Mouse (Mus musculus): ENCODE measurements at regions not wholly inside any gene's neighbourhood (a gene's known extent, or its start where the extent isn't known, plus 50 kb on each side); places are given as distances from the start of the nearest gene placed in this dataset.

DNA sequence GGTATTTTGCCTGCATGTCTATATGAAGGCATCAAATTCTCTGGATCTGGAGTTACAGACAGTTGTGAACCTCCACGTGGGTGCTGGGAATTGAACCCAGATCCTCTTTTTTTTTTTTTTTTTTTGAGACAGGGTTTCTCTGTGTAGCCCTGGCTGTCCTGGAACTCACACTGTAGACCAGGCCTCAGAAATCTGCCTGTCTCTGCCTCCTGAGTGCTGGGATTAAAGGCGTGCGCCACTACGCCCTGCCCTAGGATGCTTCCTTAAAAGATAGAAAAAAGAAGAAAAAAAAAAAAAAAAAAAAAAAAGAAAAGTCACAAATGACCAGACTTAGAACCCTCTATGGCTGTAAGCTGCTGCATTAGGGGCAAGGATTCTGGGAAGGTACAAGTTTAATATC lies 111.6 kb downstream of the Sox2 start:
- DNase-seq (ENCODE audit: low spot score), result no peak

DNA sequence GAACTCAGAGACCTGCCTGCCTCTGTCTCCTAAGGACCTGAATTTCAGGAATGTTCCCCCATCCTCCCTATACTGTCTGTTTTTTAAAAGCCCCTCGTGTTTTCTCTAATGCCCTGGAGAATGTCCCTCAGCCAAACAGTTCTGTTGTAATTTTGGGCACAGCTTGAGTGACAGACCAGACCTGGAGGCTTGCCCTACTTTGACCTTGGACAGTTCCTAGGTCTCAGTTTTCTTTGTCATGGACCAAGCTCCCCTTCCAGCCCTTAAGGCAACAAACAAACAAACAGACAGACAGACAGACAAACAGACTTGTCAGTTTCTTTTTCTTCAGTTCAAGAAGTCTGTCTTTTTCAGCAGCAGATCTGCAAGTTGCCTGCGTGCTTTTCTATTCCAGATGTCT lies 114.4 kb downstream of the Sox2 start:
- no peak for DNase-seq (ENCODE audit: low spot score)

DNA sequence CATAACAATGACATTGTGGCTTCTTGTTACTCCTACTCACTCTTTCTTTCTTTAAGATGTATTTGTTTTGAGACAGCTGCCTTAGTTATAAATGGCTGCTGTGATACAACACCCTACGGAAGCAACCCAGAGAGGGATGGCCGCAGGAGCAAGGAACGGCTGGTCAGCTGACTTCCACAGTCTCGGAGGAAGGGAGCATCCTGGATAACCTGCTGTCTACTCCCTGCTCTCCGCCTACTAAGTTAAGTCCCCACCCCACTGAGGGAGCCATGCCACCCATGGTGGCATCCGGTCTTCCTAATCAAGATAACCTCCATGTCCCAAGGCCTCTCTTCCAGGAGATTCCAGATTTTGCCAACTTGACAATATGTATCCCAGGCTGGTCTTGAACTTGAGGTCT lies 114.9 kb downstream of the Sox2 start:
- DNase-seq (ENCODE audit: low spot score), result no peak

DNA sequence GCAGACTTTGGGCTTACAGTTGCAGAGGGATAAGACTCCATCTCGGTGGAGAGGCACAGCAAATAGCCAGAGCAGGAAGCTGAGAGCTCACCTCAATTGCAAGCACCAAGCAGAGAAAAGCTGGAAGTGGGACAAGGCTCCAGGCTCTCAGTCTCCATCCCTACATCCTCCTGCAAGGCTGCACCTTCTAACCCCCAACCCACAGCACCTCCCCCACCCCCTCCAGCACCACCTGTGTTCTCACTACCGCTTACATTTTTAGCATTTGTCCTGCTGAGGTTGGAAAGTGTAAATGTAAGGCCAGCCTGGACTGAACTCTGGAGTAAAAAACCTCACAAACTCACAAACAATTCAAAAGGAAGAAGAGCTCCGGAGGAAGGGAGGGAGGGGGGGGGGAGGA lies 119.6 kb downstream of the Sox2 start:
- DNase-seq (ENCODE audit: low spot score), result no peak

DNA sequence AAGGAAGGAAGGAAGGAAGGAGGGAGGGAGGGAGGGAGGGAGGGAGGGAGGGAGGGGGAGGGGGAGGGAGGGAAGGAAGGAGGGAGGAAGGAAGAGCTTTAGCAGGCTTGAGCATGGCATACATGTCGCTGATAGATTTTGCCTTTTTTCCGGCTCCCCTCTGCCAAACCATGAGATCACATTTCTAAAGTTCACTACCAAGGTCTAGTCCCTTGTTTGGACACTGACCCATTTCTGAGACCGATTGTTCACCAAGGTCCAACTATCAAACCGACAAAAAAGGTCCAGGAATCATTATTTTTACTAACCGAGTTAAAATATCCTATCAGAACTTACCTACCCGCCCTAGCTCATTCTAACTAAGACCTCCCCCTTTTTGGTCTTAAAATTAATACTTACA lies 120.1 kb downstream of the Sox2 start:
- no peak for DNase-seq (ENCODE audit: low spot score)

DNA sequence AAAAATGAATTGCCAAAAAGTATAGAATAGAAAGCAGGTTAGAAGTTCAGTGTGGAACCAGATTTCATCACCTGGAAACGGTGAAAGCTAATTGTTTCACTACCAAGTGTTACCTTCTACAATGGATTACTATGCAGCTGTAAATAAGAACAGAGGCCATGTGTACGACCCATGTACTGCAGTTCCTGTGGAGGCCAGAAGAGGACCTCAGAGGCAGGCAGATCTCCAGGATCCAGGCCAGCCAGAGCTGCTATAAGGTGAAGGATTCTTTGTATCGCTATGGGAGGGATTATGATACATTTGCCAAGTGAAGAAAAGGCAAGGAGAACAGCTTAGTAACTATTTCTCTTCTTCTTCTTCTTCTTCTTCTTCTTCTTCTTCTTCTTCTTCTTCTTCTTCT lies 121.8 kb downstream of the Sox2 start:
- DNase-seq (ENCODE audit: low spot score), result no peak

DNA sequence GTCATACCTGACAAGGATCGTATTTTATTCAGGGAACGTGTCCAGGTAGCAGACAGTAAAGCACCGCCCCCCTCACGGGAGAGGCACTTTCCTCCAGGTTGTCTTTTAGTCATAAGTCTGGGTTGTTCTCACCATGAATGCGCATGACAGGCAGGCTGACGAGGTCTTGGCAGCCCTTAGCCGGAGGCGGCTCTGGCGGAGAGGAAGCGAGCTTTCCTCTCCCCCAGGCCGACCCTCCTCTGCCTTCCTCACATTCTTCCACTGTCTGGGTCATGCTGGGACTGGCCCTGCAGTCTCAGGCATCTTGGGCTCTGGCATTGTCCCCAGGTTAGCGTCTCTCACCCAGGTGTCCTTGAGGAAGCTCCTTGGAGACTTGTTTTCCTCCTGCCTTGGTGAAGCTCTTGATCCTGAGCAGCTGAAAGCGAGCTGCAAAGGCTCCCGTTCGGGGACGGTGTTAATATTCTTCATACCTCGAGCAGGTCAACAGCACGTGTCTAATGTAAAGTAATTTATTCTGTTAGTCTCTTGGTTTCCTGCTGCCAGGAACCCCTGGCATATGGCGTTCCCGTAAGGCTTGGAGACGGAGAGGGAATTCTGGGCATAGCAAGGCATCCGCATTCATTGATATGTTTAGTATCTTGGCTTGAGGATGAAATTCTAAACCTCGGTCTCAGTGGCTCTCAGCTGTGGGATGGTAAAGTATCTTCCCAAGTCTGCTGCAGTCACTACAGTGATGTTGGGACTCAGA lies 123.6 kb downstream of the Sox2 start:
- no peak for DNase-seq (ENCODE audit: low spot score)

DNA sequence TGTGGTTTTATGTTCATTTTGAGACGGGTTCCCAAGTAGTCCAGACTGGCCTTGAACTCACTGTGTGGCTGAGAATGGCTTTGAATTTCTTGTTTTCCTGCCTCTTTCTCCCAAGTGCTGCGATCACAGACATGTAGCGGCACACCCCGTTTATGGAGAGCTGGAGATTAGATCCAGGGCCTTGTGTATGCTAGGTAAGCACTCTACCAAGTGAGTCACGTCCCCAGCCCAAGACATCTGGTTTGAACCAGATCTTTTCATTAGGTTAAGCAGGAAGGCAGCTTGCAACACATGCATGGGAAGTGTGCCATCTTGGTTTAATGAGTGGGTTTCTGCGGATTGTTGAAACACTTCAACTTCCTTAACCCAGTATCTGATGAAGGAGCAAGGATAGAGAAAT lies 131.6 kb downstream of the Sox2 start:
- no peak for DNase-seq (ENCODE audit: low spot score)

DNA sequence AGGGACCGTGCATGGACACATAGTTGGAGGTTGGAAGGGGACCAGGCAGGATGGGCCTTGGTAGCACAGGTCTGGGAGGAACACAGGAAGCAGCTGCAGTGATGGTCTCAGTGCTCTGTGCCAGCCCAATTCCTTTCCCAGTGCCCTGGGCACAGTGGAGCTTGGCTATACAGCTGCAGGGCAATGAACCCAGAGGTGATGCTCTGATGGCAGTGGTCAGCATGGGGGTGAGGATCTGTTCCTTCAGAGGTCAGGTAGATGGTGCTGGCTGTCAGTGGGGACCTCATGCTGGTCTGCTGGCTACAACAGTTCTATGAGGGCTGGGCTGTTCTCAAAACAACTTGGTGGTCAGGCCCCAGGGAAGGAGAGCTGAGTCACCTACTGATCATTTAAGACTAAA lies 133.2 kb downstream of the Sox2 start:
- no peak for DNase-seq (ENCODE audit: low spot score)

DNA sequence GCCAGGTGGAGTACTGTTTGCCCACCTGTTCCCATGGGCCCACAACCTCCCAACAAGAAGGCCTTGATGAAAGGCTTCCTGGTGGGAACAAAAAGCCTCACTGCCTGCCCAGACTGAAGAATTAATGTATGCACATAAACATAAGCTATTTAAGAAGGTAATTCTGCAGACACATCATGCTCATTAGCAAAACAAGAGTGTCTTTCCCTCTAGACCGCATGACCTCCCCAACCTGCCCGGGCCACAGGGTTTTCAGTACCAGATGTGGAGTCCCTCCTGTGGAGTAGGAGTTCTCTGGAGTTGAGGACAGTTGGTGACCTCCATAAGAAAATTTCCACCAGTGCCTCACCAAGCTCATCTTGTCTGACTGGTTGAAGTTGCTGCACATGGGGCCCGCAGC lies 137.0 kb downstream of the Sox2 start:
- DNase-seq (ENCODE audit: low spot score), result no peak

DNA sequence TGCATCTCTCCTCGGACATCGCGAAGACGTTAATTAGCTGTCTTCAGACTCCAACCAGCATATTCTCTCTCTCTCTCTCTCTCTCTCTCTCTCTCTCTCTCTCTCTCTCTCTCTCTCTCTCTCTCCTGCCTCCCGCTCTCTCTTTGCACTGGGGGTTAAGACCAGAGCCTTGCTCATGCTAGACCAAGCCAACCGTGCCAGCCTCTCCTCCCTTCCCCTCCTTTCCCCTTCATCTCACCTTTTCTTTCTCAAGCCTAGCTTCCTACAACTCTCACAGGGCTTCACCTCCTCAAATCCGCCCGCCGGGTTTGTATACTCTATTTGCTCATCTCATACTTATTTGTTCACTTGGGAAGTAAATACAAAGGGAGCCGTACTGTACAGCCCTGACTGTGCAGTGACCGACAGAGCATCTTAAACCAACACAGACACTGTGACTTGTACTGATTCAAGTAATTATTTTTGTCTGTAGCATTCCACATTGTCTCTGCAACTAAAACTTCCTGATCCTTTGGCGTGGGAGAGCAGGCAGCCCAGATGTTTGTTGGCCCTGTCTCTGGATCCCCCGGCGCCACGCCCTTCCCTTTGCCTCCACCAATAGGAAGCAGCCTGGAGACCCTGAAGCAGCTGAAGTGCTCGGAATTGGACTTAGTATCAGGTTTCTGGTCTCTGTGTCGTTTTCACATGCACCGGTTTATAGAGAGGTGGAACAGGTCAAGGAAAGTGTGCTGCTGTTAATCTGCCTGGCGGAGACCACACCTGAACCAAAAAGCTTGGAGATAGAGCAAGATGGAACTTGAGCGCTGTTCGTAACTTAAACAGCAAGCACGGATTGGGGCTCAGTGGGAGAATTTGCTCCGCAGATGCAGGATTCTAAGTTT lies 145.1 kb downstream of the Sox2 start:
- DNase-seq (ENCODE audit: low spot score), result no peak

DNA sequence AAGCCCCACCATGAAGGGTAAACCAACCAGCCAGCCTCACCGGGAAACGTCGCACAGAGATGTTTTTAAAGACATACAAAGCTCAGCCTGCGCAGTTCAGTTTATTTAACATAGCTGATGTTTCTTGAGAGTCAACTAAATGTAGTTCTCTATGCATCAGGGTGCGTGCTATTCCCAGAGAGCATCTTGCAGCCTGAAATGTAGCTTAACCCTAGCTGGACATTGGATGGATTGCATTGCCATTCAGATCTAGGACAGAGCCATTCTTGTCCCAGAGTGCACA lies 145.7 kb downstream of the Sox2 start:
- DNase-seq (ENCODE audit: low spot score), result no peak

DNA sequence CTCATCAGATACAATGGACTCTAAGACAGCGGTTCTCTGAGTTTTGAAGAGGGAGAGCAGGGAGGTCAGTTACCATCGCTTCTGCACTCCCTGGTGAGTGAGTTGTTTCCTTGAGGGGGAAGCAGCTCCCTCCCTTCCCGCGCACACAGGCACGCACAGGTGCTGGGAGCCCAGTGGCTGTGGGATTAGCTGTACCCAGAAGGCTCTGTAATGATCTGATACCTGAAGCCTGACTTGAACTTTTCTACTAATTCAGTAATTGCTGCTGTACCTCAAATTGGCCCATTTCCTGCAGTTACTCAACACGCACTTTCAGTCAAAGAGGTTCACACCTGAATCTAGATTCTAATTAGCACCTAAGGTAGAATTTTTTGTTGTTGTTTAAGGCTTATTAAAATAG lies 158.6 kb downstream of the Sox2 start:
- no peak for DNase-seq (ENCODE audit: low spot score)

DNA sequence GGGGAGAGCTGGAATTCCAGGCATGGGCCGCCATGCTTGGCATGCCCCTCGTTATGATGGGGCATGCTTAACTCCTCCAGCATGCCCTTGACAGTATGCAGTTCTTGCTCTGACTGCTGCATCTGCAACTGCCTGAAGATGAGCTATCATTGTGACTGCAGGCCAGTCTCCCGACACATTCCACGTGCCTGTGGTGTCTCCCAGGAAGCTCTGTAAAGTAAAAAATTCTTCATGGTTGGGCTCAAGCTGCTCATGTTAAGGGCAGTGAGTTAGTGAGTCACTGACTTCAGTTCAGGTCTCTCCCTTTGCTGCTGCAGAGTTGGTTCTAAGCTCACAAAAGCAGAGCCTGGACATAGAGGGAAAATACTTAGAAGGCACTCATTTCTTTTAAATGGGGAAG lies 161.5 kb downstream of the Sox2 start:
- DNase-seq (ENCODE audit: low spot score), result no peak

DNA sequence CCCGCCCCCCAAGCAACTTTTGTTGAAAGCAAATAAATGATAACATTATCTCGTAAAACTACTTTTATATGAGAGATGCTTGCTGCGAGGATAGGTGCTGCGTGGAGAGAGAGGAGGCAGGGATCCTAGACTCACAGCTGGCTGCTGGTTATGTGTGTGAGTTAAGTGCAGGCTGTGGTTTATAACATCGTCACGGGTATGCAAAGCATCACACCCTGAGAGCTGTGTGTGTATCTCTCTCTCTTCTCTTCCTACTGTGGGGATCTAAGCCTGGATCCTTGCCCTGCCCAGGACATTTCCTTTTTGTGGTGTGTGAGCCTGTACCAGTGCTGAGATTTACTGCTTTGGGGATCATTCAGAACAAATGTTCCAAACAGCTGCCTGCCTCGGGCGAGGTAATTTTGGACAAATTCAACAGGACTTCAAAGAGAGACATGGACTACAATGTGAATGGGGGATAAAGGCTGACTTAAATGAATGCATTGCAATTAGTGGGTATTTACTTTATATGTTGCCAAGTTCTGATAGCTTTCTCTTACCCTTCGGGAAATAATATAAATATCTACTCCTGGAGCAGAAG lies 162.9 kb downstream of the Sox2 start:
- no peak for DNase-seq (ENCODE audit: low spot score)

DNA sequence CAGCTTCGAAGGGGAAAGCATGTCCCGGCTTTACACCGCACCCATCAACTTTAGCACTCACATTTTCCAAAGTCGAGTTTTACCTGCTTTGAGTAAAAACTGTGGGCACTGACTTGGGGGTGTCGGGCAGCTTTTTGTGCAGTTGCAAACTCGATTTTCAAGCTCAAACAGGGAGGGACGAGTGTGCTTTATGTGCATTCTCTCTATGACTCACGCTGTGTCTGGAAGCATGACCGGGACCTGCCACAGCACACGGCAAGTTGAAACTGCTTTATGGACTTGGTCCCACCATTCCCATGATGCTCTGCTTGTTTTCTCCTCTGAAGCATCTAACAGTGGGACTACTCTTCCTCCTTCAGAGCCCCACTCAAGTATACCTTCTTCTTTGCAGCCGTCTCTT lies 174.8 kb downstream of the Sox2 start:
- DNase-seq (ENCODE audit: low spot score), result no peak

DNA sequence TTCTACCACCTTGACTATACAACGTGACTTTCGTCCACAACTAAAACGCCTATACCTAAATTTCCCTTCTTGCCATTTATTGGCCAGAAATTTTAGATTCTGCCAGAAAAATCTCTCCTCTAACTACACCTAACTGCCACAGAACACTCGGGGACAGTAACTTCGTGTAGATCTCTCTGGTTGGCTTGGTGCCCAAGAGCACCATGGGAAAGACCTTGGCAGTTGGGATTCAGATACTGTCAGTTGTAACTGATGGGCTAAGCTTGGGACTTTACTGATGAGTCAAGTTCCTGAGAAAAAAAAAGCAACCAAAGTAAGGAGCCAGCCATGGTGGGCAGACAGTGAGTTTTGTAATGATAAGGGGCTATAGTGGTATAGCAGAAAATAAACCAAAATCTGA lies 176.2 kb downstream of the Sox2 start:
- DNase-seq (ENCODE audit: low spot score), result no peak

DNA sequence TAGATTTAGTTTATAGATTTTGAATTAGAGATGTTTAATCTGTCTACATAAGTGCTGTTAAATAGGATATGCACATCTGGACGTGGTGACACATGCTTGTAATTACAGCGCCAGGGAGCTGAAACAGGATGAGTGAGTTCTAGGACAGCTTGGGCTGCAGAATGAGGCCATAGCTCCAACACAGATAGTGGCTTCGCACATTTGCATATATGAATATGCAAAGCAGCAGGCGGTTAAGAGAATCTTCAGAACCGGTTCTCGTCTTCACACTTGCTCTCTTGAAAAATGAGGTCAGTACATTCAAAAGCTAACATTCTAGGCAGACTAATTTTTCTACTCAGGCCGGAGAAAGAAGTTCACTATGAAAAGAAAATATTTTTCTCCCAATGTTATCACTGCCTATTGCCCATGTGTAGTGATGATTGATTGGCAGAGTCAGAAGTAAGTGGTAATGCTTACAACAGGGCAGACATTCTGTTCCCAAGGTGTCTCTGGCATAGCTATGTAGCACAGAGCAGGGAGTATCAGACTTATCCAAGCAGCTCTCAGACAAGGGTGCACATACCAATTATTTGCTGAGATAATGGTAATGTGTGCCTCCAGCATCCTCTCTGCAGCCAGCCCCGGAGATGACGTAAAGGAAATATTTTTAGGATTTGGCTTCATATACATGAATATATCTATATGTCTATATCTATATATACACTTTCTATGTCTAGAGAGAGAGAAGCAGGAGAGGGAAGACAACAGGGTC lies 178.4 kb downstream of the Sox2 start:
- DNase-seq (ENCODE audit: low spot score), result no peak

DNA sequence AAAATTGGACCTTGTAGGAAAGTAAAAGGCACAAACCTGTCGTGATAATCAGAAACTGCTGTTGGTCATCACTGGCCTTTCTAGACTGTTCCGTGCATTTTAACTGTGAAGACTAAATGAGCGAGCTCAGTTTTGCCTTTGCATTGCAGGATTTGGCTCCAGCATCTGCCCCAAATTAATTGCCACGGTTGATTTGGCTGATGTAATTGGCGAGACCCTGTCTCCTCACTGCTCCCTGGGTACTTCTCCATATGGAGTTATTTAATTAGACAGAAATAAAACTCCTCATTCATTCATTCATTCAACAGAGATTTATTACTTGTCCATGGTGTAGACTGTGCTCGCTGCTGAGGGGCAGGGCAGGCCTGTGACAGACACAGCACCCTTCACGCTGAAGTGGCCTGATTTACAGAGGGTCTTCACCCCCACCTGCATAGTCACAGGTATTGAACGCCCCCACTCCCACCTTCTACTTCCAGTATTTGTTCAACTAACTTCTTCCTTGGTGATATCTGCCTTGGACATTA lies 186.6 kb downstream of the Sox2 start:
- no peak for DNase-seq (ENCODE audit: low spot score)

DNA sequence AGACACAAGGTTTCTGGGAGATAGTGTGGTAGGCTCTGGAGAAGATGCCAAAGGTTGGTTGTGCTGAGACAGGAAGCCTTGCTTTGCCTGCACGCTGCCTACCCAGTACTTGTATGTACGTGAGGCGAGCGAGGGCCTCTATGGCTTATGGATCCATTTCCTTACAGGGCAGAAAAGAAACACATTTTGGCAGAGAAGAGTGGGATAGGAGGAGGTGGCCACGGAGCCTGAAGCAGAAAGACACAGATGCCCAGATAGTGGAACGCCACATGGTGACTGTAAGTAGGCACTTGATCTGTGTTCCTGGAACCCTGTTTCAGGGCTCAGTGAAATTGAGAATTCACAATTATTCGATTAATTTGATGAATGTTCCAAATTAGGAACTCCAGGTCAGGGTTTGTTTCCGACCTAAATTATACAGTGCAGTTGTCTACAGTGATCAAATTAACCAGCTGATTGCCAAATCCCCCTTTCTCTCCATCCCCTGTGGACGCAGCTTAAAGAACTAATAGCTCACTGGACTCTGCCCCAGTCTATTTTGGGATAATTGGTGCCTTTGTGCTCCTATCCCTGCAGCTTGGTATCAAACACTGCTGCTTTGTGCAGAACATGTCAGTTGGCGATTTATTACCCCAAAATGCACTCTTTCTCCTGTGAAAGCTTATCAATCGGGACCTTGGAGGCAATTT lies 187.6 kb downstream of the Sox2 start:
- no peak for DNase-seq (ENCODE audit: low spot score)

DNA sequence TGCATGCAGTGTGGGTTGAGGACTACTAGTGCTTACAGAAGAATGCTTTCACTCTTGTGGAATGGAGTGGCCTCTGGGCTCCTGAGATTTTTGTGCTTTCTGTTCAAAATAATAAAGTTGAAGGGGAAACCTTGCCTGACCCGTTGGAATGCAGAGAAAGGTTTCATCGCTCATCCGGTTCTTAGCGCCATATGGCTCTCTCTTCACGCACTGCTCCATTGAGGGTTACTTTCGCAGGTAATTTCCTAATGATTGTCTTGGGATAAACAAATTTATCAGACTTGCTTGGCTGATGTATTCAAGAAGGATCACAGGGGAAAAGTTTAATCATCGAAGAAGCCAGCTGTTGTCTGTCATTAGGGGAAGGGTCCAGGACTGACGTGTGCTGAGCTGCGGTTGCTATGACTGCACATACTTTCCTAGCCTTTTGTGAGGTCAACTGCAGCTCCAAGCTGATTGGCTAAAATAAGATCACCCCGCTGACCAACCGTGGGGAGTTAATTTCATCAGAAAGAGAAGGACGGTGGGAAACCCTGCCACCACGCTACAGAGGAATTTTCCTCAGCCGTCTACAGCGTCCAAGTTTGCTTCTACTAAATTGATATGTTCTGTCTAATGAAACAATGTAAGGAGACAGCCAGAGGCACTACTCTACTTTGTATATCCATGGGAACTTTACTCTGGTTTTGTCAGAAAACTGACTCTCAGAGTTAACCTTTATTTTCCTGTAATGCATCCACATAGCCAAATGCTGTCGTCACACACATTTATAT lies 210.9 kb downstream of the Sox2 start:
- DNase-seq (ENCODE audit: low spot score), result no peak

Data from adipocyte (in vitro differentiated cells).